ENCODE assay signal across 16 mouse cellular contexts in the genomic region with DNA sequence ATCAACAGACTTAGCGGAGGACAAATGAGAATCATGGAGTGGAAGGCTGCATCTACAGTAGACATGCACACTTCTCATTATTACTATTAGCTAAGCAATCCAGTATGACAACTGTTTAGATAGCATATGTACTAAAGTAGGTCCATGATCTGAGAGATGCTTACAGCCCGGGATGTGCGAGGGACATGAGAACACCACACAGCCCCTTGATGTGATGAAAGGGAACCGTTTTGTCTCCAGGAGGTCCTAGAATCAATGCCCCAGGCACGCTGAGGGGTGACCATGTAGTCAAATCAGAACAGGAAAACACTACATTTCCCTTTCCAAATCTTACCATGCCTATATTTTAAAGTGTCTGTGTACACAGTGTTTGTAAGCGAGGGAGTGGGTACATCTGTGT.
"Had no signal": no experiment of that assay in that cellular context is flagged by ENCODE, and none has a peak within 500 bp of the region (broad histone marks: within the 10 kb centered on the region; RNA-seq: fewer than 3 reads in every experiment).

No protein-coding gene starts in this region.

- DNase-seq: cerebellum, adult 9-10 months; cerebellum, adult 9-11 months; cerebellum, postnatal 10 days; cerebellum, postnatal 14 days; cerebellum, postnatal 25 days; cerebellum, postnatal 36 days; embryo, embryonic 11 days; forebrain, postnatal 0 days; gastrocnemius, adult 2 months; gastrocnemius, postnatal 10 days; gastrocnemius, postnatal 14 days; gastrocnemius, postnatal 25 days; gastrocnemius, postnatal 36 days; heart, adult 11 months; heart, adult 18-20 months; heart, adult 2 months had no signal
